Mouse (Mus musculus) layer of hippocampus, postnatal 36 days (tissue): ENCODE measurements around the gene Cnot8. TPM values are rescaled to one million over a fixed set of nuclear protein-coding genes. Genes with fewer than 3 reads are reported as not detected.

Experiments
- DNase-seq, 2 experiments: peaks; one replicate each; pipeline ENCODE4 v3.0.0; 2022
- total RNA-seq, 2 experiments: library from RNA; stranded (reverse); gene quantifications; 2 replicates each; pipeline ENCODE4 v1.2.3; 2021

Cnot8 gene
- total RNA-seq, 2 experiments from 2014 or later = 53.2 to 55.0 TPM

- no peak for DNase-seq
These were observed 61.1 kb downstream of the Cnot8 start for GRCm38 (mm10) chr11:58165072-58165471.

DNA sequence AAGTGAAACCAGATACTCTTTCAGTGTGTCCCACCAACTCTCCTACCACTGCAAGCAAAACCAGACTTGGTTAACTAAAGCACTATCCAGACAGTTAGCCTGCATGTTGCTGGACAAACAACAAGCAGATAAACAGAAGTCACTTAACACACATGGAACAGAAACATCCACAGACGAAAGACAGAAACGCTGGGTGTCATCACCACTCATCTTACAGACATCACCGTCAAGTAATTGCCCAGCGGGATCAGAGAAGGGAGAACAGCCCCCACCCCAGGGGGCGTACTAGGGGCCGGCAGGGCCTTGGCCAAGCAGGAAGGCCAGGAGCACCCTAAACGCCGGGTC, 63.8 kb downstream of the Cnot8 start:
- DNase-seq = no peak

Other genes starting within 250 kb of the Cnot8 start
- gene Larp1, start 95.1 kb upstream of the Cnot8 start, total RNA-seq = 10 to 100 TPM; 86.2 to 93.8 TPM
- gene Gm12248, start 11.0 kb upstream of the Cnot8 start, total RNA-seq = not detected
- 10 to 100 TPM; 20.4 to 22.0 TPM for gene Gemin5, start 64.4 kb downstream of the Cnot8 start, total RNA-seq
- 10 to 100 TPM; 32.7 to 38.3 TPM for gene Mrpl22, start 67.5 kb downstream of the Cnot8 start, total RNA-seq
- gene Igtp, start 95.4 kb downstream of the Cnot8 start, total RNA-seq = 1 to 10 TPM; 2.1 TPM
- 1 to 10 TPM; 2.2 to 2.3 TPM for gene Irgm2, start 95.5 kb downstream of the Cnot8 start, total RNA-seq
- not detected for gene 4930438A08Rik, start 170.6 kb downstream of the Cnot8 start, total RNA-seq
- gene Zfp692, start 202.9 kb downstream of the Cnot8 start, total RNA-seq = 10 to 100 TPM; 27.6 to 31.4 TPM
- gene Zfp672, start 226.2 kb downstream of the Cnot8 start, total RNA-seq = 10 to 100 TPM; 44.0 to 51.2 TPM
- gene Sh3bp5l, start 226.6 kb downstream of the Cnot8 start, total RNA-seq = 10 to 100 TPM; 50.3 to 52.9 TPM